Mouse (Mus musculus) bone marrow macrophage, adult 2 months (primary cell): ENCODE results near the gene Milr1. TPM values are rescaled to one million over a fixed set of nuclear protein-coding genes. Genes with fewer than 3 reads are reported as not detected.

Experiments used
- H3K27ac ChIP-seq: 2 replicates; pipeline ENCODE4 v1.5.1; 2012; ENCODE audit warnings: low read depth, low read length; ENCODE audit not compliant: insufficient read depth
- H3K4me1 ChIP-seq: 2 replicates; pipeline ENCODE4 v1.6.1; 2012; ENCODE audit warnings: low read length; ENCODE audit not compliant: control insufficient read depth, insufficient read depth
- H3K4me3 ChIP-seq: 2 replicates; pipeline ENCODE4 v1.5.1; 2012; ENCODE audit warnings: mild to moderate bottlenecking, low read length, moderate library complexity; ENCODE audit not compliant: insufficient read depth
- CTCF ChIP-seq: IDR thresholded peaks from 2 replicates; pipeline ENCODE4 v1.5.1; 2012; ENCODE audit warnings: low read depth, mild to moderate bottlenecking, low read length, moderate library complexity
- POLR2A ChIP-seq: IDR thresholded peaks from 2 replicates; pipeline ENCODE4 v1.6.1; 2012; ENCODE audit warnings: mild to moderate bottlenecking, low read depth, low read length, borderline replicate concordance
- polyA plus RNA-seq: library from polyadenylated mRNA; stranded (reverse); fragments of >200 nt; gene quantifications from 2 replicates; pipeline ENCODE4 v1.2.4, GENCODE M21; 2012; ENCODE audit not compliant: missing spikeins, insufficient read depth, insufficient read length

The Milr1 gene
- polyA plus RNA-seq, 1 experiment, result 222 TPM

GRCm38 (mm10) chr11:106750121-106750751, 790 bp upstream of the Milr1 start, which contains the start of gene Pecam1:
TSS of gene Pecam1 (minus strand) at chr11:106750628.
- H3K4me3 ChIP-seq, result peak within 1 kb of the TSS; percentile 84
- TF ChIP-seq POLR2A, result no peak
- TF ChIP-seq CTCF, result no peak
- peak within 1 kb of the TSS; percentile 94 for H3K27ac ChIP-seq
- H3K4me1 ChIP-seq, result peaks cover 14% of the 10 kb centered on the region

- Histone ChIP-seq H3K27ac (peak overlapping the region; percentile 94), H3K4me1 (peaks cover 14% of the 10 kb centered on the region), H3K4me3 (peak overlapping the region; percentile 84)
- TF ChIP-seq CTCF (no peak), POLR2A (peak; percentile 54; the same call in 1 of the 2 replicates)
These were observed 1.1 kb downstream of the Milr1 start for GRCm38 (mm10) chr11:106752103-106752502.

DNA sequence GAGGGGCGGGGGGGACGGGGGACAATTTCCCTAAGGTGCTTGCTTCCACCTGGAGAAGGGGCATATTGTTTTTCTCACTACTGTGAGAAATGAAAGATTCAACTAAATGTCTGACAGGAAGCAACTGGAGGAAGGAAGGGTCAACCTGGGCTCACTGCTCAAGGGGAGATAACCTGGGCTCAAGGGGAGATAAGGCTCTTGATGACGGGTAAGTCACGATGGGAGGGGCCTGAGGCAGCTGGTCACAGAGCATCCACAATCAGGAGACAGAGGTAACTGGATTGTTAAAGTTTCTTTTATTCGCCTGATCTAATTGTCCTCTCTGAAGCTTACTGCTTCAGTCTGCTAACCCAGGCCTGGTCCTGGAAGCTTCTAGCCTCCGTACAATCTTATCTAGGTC, 2.3 kb downstream of the Milr1 start:
- Histone ChIP-seq H3K27ac (no peak overlapping the region), H3K4me3 (no peak overlapping the region), H3K4me1 (peaks cover 20% of the 10 kb centered on the region)
- TF ChIP-seq POLR2A (no peak), CTCF (no peak)

- TF ChIP-seq CTCF (no peak), POLR2A (no peak)
- Histone ChIP-seq H3K27ac (no peak overlapping the region), H3K4me1 (peaks cover 32% of the 10 kb centered on the region), H3K4me3 (no peak overlapping the region)
These were observed 4.6 kb downstream of the Milr1 start for GRCm38 (mm10) chr11:106755583-106755982.

GRCm38 (mm10) chr11:106759028-106759427, 8.0 kb downstream of the Milr1 start:
- H3K27ac ChIP-seq, result peak overlapping the region; percentile 84
- H3K4me1 ChIP-seq, result peaks cover 57% of the 10 kb centered on the region
- TF ChIP-seq POLR2A, result no peak
- TF ChIP-seq CTCF, result no peak
- no peak overlapping the region for H3K4me3 ChIP-seq

DNA sequence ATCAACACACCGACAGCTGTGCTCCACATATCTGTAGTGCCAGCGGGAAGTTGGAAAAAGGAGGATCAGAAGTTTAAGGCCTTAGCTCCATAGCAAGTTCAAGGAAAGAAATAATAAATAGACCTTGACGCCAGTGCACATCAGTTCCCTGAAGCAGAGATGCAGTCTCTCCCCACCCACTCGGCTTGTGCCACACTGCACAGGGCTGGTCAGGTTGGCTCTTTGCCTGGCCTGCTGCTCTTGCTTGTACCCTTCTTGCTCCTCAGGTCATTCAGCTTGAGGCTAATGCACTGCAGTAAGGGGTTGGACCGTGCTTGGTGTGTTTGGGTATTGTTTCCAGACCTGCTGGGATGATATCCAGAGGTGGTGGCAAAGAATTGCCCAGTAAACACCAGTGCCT, 9.5 kb downstream of the Milr1 start:
- H3K27ac ChIP-seq, result no peak overlapping the region
- TF ChIP-seq CTCF (no peak), POLR2A (no peak)
- peaks cover 68% of the 10 kb centered on the region for H3K4me1 ChIP-seq
- H3K4me3 ChIP-seq, result no peak overlapping the region

DNA sequence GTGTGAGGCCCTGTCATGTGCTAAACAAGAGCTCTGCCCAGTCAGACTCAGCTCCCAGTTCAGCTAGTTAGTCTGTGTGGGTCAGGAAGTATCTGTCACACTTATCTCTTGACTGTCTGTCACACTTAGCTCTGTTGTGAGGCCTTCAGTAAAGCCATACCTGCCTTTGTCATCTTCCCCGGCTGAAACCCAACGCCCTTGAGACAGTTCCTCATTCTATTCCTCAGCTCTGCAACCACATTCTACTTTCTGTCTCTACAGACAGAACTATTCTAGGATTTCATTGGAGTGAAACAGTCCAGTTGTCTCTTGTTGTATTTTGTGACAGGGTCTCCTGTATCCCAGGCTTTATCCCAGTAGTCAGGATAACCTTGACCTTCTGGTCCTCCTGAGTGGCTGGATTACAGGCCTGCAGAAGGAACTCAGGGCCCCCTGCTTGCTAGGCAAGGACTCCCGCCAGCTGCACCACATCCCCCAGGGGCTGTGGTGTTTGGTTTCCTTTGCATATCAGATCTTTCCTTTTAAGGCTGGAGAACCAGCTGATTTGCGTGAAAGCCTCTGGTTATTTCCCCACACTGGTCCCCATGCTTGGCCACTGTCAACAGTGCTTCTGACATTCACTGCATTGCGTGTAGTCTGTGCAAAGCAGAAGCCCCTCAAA, 11.2 kb downstream of the Milr1 start:
- Histone ChIP-seq H3K4me3 (no peak overlapping the region), H3K27ac (peak overlapping the region; percentile 78), H3K4me1 (peaks cover 68% of the 10 kb centered on the region)
- TF ChIP-seq CTCF (no peak), POLR2A (no peak)

- H3K27ac ChIP-seq, result peak overlapping the region; percentile 78
- no peak for TF ChIP-seq POLR2A
- no peak for TF ChIP-seq CTCF
- H3K4me3 ChIP-seq, result no peak overlapping the region
- H3K4me1 ChIP-seq, result peaks cover 65% of the 10 kb centered on the region
These were observed 11.8 kb downstream of the Milr1 start for GRCm38 (mm10) chr11:106762800-106763185.

GRCm38 (mm10) chr11:106766611-106767162, 15.7 kb downstream of the Milr1 start:
- Histone ChIP-seq H3K4me1 (peaks cover 33% of the 10 kb centered on the region), H3K4me3 (no peak overlapping the region), H3K27ac (no peak overlapping the region)
- TF ChIP-seq POLR2A, result no peak
- TF ChIP-seq CTCF, result no peak

- Histone ChIP-seq H3K4me3 (no peak overlapping the region), H3K4me1 (peaks cover 26% of the 10 kb centered on the region), H3K27ac (no peak overlapping the region)
- TF ChIP-seq CTCF (no peak), POLR2A (no peak)
These were observed 16.5 kb downstream of the Milr1 start for GRCm38 (mm10) chr11:106767516-106767915.
